Mouse (Mus musculus) kidney, adult 11 months (tissue): ENCODE results near the gene Tmem39a.

Experiments
- DNase-seq: peaks from one replicate; pipeline ENCODE4 v3.0.0; 2022

Tmem39a gene

GRCm38 (mm10) chr16:38591506-38591905 is 33.0 kb downstream of the Tmem39a start:
- no peak for DNase-seq

- no peak for DNase-seq
Observed at GRCm38 (mm10) chr16:38592026-38592678, 33.7 kb downstream of the Tmem39a start.

DNA sequence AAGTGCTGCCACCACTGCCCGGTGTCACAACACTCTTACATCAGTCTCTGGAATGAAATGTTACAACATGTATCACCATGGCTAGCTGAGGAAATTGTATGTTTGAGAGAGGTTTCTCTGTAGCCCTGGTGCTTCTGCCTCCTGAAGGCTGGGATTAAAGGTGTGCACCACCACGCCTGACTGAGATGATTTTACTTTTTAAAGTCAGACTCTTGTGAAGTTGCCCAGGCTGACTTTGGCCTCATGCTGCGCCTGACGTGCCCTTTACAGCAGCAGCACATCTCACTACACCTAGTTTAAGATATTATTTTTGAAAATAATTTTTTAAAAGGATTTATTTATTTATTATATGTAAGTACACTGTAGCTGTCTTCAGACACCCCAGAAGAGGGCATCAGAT is 34.4 kb downstream of the Tmem39a start:
- no peak for DNase-seq

DNA sequence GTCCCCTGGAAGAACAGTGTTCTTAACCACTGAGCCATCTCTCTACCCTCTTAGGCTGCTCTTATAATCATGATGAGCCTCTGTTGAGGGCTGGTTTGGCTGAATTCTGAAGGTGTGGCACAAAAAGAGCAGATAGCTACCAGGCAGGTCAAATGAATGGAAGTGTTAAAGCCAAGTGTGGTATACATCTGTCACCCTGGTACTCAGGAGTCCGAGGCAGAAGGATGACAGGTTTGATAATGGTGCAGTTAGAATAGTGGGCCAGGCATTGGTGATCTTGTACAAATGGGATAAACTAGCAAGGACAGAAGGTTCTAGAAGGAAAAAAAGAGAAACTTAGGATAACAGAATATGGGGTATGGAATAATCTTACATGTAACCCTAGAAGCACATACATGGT is 35.9 kb downstream of the Tmem39a start:
- DNase-seq = no peak

GRCm38 (mm10) chr16:38596099-38596498 is 37.6 kb downstream of the Tmem39a start:
- DNase-seq = no peak

DNA sequence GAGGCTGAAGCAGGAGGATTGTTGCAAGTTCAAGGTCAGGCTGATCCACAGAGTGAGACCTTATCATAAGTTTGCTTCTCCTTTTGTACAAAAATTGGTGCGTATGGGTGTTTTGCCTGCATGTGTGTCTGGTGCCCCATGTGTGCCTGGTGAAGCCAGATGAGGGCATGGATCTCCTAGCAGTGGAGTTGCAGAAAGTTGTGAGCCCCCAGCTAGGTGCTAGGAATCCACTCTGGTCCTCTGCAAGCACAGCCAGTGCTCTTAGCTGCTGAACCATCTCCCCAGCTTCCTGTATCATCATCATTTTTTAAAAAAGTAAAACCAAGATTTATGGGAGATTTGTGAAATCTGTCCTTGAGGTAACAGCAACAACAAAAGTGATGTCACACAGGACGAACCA is 38.2 kb downstream of the Tmem39a start:
- no peak for DNase-seq

DNA sequence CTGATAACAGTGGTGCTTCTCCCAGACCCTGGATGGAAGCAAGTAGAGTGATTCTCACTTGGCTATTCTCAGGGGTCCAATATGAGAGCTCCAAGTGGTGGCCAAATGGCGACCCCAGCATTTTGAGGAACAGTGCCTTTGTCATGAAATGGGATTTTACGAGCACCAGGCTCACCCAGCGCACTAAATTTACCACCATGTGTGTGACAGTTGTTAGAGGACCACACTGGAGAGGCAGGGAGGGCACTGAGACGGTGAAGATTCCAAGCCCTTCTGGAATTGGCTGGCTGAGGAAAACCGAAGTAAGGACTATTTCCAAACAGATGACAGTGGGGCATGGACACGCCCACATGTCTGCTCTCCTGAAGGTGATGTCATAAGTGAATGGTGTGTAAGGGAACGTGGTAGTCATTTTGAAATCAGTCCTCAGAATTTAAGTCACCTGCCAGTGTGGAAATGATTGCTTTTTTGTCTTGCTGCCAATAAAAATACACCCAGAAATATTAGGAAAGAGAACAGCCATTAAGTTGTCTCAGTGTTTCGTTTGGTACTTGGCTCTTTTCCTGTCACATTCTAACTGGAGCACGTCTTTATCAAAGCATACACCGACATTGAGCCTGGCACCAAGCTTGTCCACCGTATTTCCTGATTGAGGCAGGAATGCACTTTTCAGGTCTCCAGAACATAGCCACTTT is 40.6 kb downstream of the Tmem39a start:
- no peak for DNase-seq

GRCm38 (mm10) chr16:38602989-38603804 is 44.7 kb downstream of the Tmem39a start:
- DNase-seq = no peak

- no peak for DNase-seq
Observed at GRCm38 (mm10) chr16:38606509-38606908, 48.0 kb downstream of the Tmem39a start.

GRCm38 (mm10) chr16:38608687-38609086 is 50.2 kb downstream of the Tmem39a start:
- DNase-seq = no peak

DNA sequence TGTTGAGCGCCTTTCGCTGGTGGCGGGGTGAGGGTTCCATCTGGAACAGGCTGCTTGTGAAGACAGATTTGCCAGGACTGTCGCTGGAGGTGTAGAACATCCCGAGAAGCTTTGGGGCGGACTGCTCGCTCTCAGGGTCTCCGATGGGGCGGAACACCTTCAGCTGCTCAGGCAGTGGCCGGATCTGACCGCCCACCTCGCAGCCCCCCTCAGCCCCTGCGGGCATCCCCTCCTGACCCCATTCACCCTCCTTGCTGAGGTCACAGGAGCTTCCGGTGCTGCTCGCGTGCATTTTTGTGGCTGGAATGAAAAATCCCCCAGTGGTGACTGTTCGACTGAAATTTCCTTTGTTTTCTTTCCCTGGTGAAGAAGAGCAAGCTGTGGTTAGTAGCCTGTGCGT is 50.6 kb downstream of the Tmem39a start:
- no peak for DNase-seq

GRCm38 (mm10) chr16:38612646-38613045 is 54.1 kb downstream of the Tmem39a start:
- no peak for DNase-seq

- no peak for DNase-seq
Observed at GRCm38 (mm10) chr16:38613646-38614045, 55.1 kb downstream of the Tmem39a start.

- no peak for DNase-seq
Observed at GRCm38 (mm10) chr16:38617977-38618376, 59.5 kb downstream of the Tmem39a start.

DNA sequence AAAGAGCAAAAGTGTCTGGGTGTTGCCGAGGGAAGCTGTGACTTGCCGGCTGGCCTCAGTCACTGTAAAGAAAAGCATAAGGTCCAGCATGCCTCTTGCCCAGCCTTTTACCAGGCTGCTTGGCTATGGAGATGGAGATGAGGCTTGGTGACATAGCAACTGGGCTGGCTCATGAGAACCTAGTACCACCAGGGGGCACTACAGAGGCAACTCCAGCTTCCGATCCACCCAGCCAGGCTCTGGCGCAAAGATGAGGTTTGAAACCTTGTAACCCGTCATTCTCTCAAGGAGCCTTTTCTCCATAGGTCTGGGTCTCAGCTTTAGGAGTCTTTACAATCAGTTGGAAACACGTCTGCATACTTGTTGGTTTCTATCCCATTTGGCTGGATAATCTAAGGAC is 60.6 kb downstream of the Tmem39a start:
- peak; percentile 34 for DNase-seq

GRCm38 (mm10) chr16:38620696-38621450 is 62.4 kb downstream of the Tmem39a start:
- no peak for DNase-seq

DNA sequence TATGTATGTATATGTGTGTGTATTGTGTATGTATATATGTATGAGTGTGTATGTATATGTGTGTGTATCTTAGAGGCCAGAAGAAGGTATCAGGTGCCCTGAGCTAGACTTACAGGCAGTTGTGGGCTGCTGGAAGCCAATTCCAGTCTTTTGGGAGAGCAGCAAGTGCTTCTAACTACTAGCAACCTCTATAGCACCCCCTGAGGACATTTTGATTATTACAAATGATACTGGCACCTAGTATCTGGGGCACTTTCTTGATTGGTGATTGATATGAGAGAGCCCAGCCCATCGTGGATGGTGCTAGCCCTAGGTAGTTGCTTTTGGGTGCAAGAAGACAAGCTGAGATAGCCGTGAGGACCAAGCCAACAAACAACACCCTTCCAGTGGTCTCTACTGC is 63.8 kb downstream of the Tmem39a start:
- no peak for DNase-seq

DNA sequence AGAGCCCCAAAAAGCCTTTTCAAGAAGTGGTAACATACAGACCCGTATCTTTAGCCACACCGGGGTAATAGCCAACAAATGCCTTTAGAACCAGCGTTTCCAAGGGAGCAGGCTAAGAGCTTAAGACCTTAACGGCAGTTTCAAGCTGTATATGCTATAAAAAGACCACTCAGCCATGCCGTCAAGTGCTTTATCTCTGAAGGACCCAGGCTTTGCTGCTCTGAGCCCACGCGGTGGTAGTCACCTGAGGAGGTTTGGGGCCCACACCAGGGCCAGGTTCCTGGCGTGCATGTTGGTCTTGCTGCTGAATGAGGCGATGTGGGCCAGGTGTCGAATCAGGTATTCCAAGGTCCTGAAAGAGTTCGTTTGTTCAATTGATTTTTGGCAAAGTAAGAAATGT is 65.8 kb downstream of the Tmem39a start:
- no peak for DNase-seq

- DNase-seq = no peak
Observed at GRCm38 (mm10) chr16:38625411-38625810, 66.9 kb downstream of the Tmem39a start.

DNA sequence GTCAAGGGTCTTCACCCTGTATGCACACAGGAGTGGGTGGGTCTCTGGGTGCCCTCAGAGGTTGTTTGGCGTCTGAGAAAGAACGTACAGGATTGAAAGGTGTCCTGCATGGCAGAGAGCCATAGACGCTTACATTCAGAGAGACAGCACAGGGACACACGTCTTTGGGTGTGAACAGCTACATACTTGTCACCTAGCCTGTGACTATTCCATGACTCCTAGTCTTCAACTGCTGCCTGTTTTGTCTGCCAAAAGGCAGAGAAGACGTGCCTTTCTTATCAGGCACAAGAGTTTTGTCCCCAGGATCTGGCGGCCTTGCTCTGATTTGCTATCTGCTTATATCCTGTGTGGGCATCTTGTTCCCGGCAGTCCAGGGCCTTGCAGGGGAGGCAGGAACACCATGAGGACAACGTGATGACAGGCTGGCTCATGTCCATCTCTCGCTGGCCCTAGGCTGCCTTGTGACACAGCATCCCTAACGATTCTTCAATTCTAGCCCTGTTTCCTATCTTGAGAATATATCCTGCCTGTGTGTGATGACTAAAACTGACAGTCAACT is 67.4 kb downstream of the Tmem39a start:
- DNase-seq = peak; percentile 43

DNA sequence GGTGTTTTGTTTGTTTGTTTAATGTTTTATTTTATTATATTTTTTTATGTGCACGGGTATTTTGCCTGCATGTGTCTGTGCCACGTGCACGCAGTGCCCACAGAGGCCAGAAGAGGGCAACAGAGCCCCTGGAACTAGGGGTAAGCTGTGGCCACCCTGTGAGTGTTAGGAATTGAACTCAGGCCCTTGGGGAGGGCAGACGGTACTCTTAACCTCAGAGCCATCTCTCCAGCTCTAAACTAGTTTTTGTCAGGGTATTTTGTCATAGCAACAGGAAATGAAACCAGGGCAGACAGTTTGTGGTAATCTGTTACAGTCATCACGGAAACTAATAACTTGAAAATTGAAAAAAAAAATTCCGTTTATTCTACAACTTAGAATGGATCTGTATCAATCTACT is 73.6 kb downstream of the Tmem39a start:
- DNase-seq = peak; percentile 35

DNA sequence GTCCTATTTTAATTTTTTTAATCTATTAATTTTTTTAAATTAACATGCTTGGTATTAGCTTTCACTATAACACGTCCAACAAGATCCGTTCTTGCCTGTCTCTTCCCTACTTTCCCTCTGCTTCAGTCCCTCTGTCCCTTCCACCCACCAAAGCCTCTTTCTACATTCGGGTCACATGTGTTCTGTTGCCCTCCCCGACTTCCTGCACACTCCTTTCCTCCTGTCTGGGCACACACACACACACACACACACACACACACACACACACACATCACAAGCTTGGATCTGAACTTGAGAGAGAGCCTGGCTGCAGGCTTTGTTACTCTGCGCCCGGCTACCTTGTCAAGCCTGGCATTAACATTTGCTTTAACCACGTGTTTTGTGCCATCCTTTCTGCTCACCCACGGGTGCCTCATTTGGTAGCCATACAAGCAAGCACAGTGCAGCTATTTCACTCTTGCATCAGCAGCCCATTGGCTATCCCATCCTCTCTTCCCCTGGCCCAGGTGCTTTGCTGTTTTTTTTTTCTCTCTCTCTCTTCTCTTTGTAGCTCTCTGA is 77.4 kb downstream of the Tmem39a start:
- DNase-seq = no peak

DNA sequence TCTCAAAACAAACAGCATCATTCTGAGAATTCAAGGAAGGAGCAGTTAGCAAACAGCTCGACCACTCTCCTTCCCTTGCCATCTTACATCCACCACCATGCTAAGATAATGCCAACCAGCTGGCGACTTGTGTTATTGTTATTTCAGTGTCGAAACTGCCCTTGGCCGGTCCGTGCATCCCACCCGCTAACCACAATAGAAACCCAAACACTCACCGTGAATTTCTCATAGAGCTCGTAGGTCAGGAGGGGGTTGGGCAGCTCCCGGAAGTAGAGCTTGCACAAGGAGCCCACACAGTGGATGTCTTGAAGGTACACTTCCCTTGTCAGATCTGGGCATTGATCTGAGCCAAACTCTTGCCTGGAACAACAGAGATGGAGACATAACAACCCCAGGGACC is 78.2 kb downstream of the Tmem39a start:
- no peak for DNase-seq
